Comparison of ENCODE assay signal across 9 mouse cellular contexts in genomic region chr3:37182415-37183269, GRCm38 (mm10). TPM values are rescaled to one million over a fixed set of nuclear protein-coding genes. Genes with fewer than 3 reads are reported as not detected.
DNase-seq lines count a peak whose midpoint lies in the region; ATAC-seq lines count a peak whose summit lies in the region.
"Had no signal": no experiment of that assay in that cellular context is flagged by ENCODE, and none has a peak within 500 bp of the region (broad histone marks: within the 10 kb centered on the region; RNA-seq: fewer than 3 reads in every experiment).

No protein-coding gene starts in this region.

- H3K27me3 ChIP-seq in limb, embryonic 13.5 days: no peaks in the 10 kb centered on the region
- no peaks in the 10 kb centered on the region for H3K27me3 ChIP-seq in limb, embryonic 10.5 days (ENCODE audit: low read depth, poor library complexity, severe bottlenecking)
- no peaks in the 10 kb centered on the region for H3K27me3 ChIP-seq in forebrain, embryonic 10.5 days (ENCODE audit: poor library complexity, severe bottlenecking)
- H3K27me3 ChIP-seq in hindbrain, embryonic 15.5 days: no peaks in the 10 kb centered on the region
- no peaks in the 10 kb centered on the region for H3K27me3 ChIP-seq in midbrain, embryonic 13.5 days

- no peak for DNase-seq in limb, embryonic 10.5 days (ENCODE audit: low spot score)
- DNase-seq in forebrain, embryonic 10.5 days (ENCODE audit: extremely low spot score, low spot score): no peak
- DNase-seq in thymus, postnatal 25 days: no peak
- no peak for DNase-seq in B cell, adult 2 months
- no peak for DNase-seq in spleen, adult 12 weeks (ENCODE audit: low spot score)

- H3K4me1 ChIP-seq in limb, embryonic 13.5 days: peaks cover 13% of the 10 kb centered on the region
- H3K4me1 ChIP-seq in limb, embryonic 10.5 days: peaks cover 7% of the 10 kb centered on the region; the same call in 1 of the 2 replicates
- H3K4me1 ChIP-seq in forebrain, embryonic 10.5 days: peaks cover 25% of the 10 kb centered on the region
- peaks cover 7% of the 10 kb centered on the region; the same call in 1 of the 2 replicates for H3K4me1 ChIP-seq in hindbrain, embryonic 15.5 days (replicated peaks)
- H3K4me1 ChIP-seq in midbrain, embryonic 13.5 days (replicated peaks): peaks cover 4% of the 10 kb centered on the region; the same call in 1 of the 2 replicates

- no peak overlapping the region for H3K9ac ChIP-seq in limb, embryonic 13.5 days
- H3K9ac ChIP-seq in hindbrain, embryonic 15.5 days: no peak overlapping the region
- H3K9ac ChIP-seq in midbrain, embryonic 13.5 days (replicated peaks): no peak overlapping the region

- peak overlapping the region; percentile 33; the same call in 1 of the 2 replicates for H3K27ac ChIP-seq in limb, embryonic 13.5 days
- H3K27ac ChIP-seq in limb, embryonic 10.5 days: no peak overlapping the region
- H3K27ac ChIP-seq in forebrain, embryonic 10.5 days: peak overlapping the region; percentile 70
- H3K27ac ChIP-seq in hindbrain, embryonic 15.5 days (replicated peaks): peak overlapping the region; percentile 57
- H3K27ac ChIP-seq in midbrain, embryonic 13.5 days: no peak overlapping the region

- ATAC-seq in limb, embryonic 13.5 days (ENCODE audit: low FRiP score, low read depth): peak; percentile 32; the same call in 1 of the 2 replicates
- ATAC-seq in hindbrain, embryonic 15.5 days (ENCODE audit: low FRiP score, low read depth): peak; percentile 88
- peak; percentile 74 for ATAC-seq in midbrain, embryonic 13.5 days

- no peaks in the 10 kb centered on the region for H3K36me3 ChIP-seq in limb, embryonic 13.5 days
- no peaks in the 10 kb centered on the region for H3K36me3 ChIP-seq in limb, embryonic 10.5 days
- H3K36me3 ChIP-seq in forebrain, embryonic 10.5 days (replicated peaks): no peaks in the 10 kb centered on the region
- H3K36me3 ChIP-seq in hindbrain, embryonic 15.5 days: no peaks in the 10 kb centered on the region
- no peaks in the 10 kb centered on the region for H3K36me3 ChIP-seq in midbrain, embryonic 13.5 days

- H3K4me3 ChIP-seq in limb, embryonic 13.5 days: no peak overlapping the region
- H3K4me3 ChIP-seq in limb, embryonic 10.5 days: no peak overlapping the region
- no peak overlapping the region for H3K4me3 ChIP-seq in forebrain, embryonic 10.5 days
- H3K4me3 ChIP-seq in hindbrain, embryonic 15.5 days: no peak overlapping the region
- H3K4me3 ChIP-seq in midbrain, embryonic 13.5 days (replicated peaks): no peak overlapping the region

- 54% methylated on average over 16 of the region's 16 CpGs for WGBS in limb, embryonic 13.5 days
- WGBS in limb, embryonic 10.5 days: 56% methylated on average over 16 of the region's 16 CpGs
- WGBS in forebrain, embryonic 10.5 days: 39% methylated on average over 16 of the region's 16 CpGs
- WGBS in hindbrain, embryonic 15.5 days: 31% methylated on average over 16 of the region's 16 CpGs
- WGBS in midbrain, embryonic 13.5 days: 34% methylated on average over 16 of the region's 16 CpGs

- no peaks in the 10 kb centered on the region for H3K9me3 ChIP-seq in limb, embryonic 13.5 days
- H3K9me3 ChIP-seq in limb, embryonic 10.5 days (replicated peaks): no peaks in the 10 kb centered on the region
- no peaks in the 10 kb centered on the region for H3K9me3 ChIP-seq in forebrain, embryonic 10.5 days
- H3K9me3 ChIP-seq in hindbrain, embryonic 15.5 days: no peaks in the 10 kb centered on the region
- H3K9me3 ChIP-seq in midbrain, embryonic 13.5 days: no peaks in the 10 kb centered on the region

- H3K4me2 ChIP-seq in limb, embryonic 13.5 days (replicated peaks): no peak overlapping the region
- 0 out of 2 replicates have a peak overlapping the region, but pooled peaks have one; percentile 2 for H3K4me2 ChIP-seq in hindbrain, embryonic 15.5 days
- H3K4me2 ChIP-seq in midbrain, embryonic 13.5 days (replicated peaks): no peak overlapping the region

RNA-seq across cellular contexts. Expression of gene Il21, which starts 49.8 kb away (rescaled TPM):
- not detected in 2 replicates for polyA plus RNA-seq in limb, embryonic 13.5 days (2015; fragmentation: Nextera tagmentation; extraction: Ambion mirVana)
- not detected in 2 replicates for polyA plus RNA-seq in limb, embryonic 10.5 days (2016; fragmentation: Nextera tagmentation; extraction: Ambion mirVana)
- not detected in 2 replicates for polyA plus RNA-seq in forebrain, embryonic 10.5 days (2016; fragmentation: Nextera tagmentation; extraction: Ambion mirVana)
- polyA plus RNA-seq in hindbrain, embryonic 15.5 days (2015; fragmentation: Nextera tagmentation; extraction: Ambion mirVana): not detected in 2 replicates
- polyA plus RNA-seq in midbrain, embryonic 13.5 days (2015; fragmentation: Nextera tagmentation; extraction: Ambion mirVana): 0.22 TPM in 1 of 2 replicates, not detected in the other
- polyA plus RNA-seq: limb, embryonic 11.5 days had no signal

RNA-seq across cellular contexts. Expression of gene Il2, which starts 56.9 kb away (rescaled TPM):
- polyA plus RNA-seq in limb, embryonic 13.5 days (2015; fragmentation: Nextera tagmentation; extraction: Ambion mirVana): 0.34 and 0.47 TPM in 2 replicates
- 0.18 TPM in 1 of 2 replicates, not detected in the other for polyA plus RNA-seq in limb, embryonic 10.5 days (2016; fragmentation: Nextera tagmentation; extraction: Ambion mirVana)
- polyA plus RNA-seq in forebrain, embryonic 10.5 days (2016; fragmentation: Nextera tagmentation; extraction: Ambion mirVana): 0.17 and 0.38 TPM in 2 replicates
- 0.22 and 0.43 TPM in 2 replicates for polyA plus RNA-seq in hindbrain, embryonic 15.5 days (2015; fragmentation: Nextera tagmentation; extraction: Ambion mirVana)
- polyA plus RNA-seq in midbrain, embryonic 13.5 days (2015; fragmentation: Nextera tagmentation; extraction: Ambion mirVana): 0.37 and 0.43 TPM in 2 replicates

Comparison
In these comparisons a context has a peak if more than half of its experiments do, and no peak if none do; other contexts are left out.
1. H3K27ac ChIP-seq: peak in limb, embryonic 13.5 days (single experiment), forebrain, embryonic 10.5 days (single experiment) and hindbrain, embryonic 15.5 days (single experiment); none in limb, embryonic 10.5 days (single experiment) and midbrain, embryonic 13.5 days (single experiment).
2. ATAC-seq: peak in every context shown above with its lines; median percentile 88 in hindbrain, embryonic 15.5 days; 74 in midbrain, embryonic 13.5 days; 32 in limb, embryonic 13.5 days.